Mouse (Mus musculus): ENCODE data around the gene Tmem203. TPM values are rescaled to one million over a fixed set of nuclear protein-coding genes. Genes with fewer than 3 reads are reported as not detected.
A peak's percentile ranks its signal among the peaks of the same experiment; 100 is the strongest.

Tmem203 gene
- total RNA-seq, 1 experiment from 2014 or later = 48.8 TPM

- no peak for DNase-seq
These were observed 8.5 kb downstream of the Tmem203 start for GRCm38 (mm10) chr2:25263623-25264285.

DNA sequence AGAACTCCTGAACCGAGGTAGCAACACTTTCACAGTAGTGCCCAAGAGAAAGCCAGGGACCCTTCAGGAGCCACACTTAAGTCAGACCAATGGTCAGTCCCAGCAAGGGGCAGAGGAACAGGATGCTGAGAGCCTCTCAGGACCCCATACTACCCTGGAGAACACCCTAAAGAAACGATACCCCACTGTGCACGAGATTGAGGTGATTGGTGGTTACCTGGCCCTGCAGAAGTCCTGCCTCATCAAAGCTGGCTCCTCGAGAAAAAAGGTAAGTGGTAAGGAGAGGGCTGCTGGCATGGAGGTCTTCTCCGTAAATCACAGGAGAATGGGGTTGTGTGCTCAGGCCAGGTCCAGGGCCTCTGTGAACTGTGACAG is 9.0 kb downstream of the Tmem203 start:
- DNase-seq = no peak

GRCm38 (mm10) chr2:25264851-25265250 is 9.6 kb downstream of the Tmem203 start:
- DNase-seq = no peak

- no peak for DNase-seq
These were observed 10.8 kb downstream of the Tmem203 start for GRCm38 (mm10) chr2:25265897-25266656.

GRCm38 (mm10) chr2:25266720-25267119 is 11.5 kb downstream of the Tmem203 start:
- DNase-seq = peak; percentile 44

DNA sequence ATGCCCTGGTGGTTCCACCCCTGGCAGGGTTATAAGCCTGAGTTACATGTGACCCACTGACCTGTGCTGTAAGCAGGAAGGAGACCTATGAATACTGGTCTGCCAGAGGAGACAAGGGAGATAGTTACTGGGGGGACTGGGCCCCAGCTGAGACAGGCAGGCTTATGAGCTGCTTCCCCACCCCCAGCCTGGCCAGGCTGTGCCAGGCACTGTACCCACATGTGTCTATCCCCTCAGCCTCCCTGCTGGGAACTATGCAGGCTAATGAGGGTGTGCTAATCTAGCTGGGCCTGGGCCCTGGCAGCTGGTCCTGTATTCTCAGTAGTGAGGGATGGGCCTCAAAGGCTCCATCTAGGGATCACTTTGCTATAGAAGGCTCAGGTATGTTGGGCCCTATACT is 12.0 kb downstream of the Tmem203 start:
- DNase-seq = no peak

GRCm38 (mm10) chr2:25267746-25268309 is 12.6 kb downstream of the Tmem203 start:
- no peak for DNase-seq

DNA sequence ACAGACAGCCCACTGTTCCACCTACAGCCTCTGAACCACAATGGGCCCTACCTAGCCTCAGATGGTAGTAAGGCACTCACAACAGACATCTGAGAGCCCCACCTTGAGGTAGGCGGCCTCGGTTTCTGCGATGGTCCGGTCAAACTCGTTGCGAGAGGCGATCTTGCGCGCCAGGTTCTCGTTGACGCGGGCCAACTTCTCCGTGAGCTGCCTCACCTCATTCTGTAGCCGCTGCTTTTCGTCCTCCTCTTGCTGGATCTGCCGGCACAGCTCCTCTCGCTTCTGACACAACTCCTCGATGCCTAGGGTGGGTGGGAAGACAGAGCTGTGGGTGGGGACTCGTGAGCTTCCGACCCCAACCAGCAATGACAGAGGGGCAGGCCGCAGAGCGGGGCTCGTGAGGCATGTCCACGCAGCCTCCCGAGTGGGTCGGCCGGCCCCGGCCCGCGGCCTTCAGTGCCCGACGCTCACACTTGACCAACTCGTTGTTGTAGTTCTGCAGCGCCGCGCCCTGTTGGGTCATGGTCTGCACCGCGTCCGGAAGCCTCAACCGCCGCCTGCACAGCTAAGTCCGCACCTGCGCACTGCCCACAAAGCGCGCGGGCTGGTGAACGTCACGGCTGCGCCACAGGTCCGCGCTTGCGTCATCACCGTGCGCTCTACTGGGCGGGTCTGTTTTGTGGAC is 16.7 kb downstream of the Tmem203 start, which contains the start of the genes Ssna1 and Anapc2:
Ssna1 (minus strand) TSS at position 612 of the 685 bp plus-strand sequence.
Anapc2 (plus strand) TSS at position 652 of the 685 bp plus-strand sequence.
- peak; percentile 98 for DNase-seq

DNA sequence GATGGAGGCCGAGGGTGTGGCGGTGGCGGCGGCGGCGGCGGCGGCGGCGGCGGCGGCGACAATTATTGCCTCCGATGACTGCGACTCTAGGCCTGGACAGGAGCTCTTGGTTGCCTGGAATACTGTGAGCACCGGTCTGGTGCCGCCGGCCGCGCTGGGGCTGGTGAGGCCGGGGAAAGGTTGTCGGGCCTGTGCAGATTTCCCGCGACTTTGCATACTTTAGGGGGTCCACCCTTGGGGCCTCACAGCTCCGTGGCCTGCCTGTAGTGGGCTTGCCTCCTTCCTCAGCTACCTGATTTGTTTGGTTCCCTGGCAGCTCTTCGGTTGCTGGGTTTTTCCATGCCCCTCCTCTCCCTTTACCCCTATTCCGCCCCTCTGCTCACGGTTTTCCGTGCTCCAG is 17.3 kb downstream of the Tmem203 start:
- no peak for DNase-seq

DNA sequence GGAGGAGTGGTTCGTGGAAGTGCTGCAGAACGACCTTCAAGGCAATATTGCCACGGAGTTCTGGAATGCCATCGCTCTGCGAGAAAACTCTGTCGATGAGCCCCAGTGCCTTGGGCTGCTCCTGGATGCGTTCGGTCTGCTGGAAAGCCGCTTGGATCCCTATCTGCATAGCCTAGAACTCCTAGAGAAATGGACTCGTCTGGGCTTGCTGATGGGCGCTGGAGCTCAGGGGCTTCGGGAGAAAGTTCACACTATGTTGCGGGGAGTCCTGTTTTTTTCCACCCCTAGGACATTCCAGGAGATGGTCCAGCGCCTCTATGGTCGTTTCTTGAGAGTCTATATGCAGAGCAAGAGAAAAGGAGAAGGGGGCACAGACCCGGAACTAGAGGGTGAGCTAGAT is 17.8 kb downstream of the Tmem203 start:
- DNase-seq = no peak

DNA sequence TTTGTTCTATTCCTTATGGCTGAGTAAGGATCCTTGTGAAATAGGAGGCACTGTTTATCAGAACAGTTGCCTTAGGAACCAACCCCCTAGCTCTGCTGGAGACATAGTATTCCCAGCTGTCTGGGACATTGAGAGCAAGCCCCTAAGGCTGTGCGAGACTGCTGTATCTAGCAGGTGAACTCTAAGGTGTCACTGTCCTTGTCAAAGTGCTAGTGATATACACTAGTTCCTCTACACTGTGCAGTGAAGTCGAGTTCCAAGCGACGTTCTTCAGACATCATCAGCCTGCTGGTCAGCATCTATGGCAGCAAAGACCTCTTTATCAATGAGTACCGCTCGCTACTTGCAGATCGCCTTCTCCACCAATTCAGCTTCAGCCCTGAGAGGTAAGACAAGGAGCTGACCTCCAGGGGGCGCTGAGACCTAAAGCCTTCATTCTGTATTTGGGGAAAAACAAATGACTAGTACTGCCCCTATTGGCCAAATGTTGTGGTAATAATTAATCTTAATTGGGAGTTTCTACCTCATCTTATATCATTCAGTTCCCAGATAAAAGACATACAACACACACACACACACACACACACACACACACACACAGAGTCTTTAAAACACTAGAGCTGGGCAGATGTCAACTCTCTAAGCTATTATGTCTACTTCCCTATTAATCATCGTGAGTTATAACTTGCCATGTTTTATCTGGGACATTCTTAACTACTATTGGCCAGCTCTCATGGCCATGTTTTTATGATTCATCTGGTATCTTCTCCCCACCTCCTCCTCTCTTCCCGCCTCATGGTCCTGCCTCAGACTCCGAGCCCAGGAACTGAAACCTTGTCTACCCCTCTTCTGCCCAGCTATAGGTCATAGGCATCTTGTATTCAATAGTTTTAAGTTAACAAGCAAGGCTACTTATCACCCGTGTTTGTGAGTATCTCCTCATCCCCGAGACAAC is 24.0 kb downstream of the Tmem203 start:
- peak; percentile 82 for DNase-seq

DNA sequence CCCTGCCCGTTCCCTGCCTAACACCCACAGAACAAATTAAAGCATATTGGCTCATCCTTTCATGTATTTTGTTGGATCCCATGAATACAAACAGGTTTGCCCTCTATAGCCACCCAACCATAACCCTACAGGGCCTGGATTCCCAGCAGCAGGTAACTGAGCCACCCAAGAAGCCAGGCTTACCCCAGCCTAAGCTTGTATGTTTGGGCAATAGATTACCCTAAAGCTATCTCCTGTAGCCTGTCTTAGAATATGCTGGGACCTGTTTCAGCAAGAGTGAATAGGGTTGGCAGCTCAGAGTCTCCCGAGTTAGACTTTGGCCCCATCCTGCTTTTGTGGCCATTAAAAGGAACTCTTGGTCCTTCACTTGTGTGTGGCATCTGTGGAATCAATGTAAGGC is 30.3 kb downstream of the Tmem203 start:
- no peak for DNase-seq

DNA sequence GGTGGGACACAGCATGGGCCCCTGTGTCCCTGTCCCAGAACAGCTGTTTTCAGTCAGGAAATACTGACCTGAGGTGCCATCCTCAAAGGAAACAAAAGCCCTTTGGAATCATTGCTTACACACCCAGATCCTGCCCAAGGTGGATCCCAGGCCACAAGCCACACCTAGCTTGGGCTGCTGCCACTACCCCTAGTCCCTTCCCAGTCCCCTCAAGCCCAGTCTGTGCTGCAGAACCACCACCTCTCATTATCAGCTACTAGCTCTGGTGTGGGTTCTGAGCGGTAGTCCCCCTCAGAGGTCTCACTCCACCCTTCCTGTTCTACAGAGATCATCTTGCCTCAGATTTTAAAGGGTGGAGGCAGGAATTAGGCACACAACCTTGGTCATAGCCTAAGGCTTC is 31.1 kb downstream of the Tmem203 start:
- no peak for DNase-seq

GRCm38 (mm10) chr2:25286837-25287636 is 31.8 kb downstream of the Tmem203 start:
- DNase-seq = no peak

GRCm38 (mm10) chr2:25287927-25288649 is 32.8 kb downstream of the Tmem203 start, which contains the start of gene Tmem210:
TSS of gene Tmem210 (plus strand) at chr2:25288145.
- DNase-seq = no peak

DNA sequence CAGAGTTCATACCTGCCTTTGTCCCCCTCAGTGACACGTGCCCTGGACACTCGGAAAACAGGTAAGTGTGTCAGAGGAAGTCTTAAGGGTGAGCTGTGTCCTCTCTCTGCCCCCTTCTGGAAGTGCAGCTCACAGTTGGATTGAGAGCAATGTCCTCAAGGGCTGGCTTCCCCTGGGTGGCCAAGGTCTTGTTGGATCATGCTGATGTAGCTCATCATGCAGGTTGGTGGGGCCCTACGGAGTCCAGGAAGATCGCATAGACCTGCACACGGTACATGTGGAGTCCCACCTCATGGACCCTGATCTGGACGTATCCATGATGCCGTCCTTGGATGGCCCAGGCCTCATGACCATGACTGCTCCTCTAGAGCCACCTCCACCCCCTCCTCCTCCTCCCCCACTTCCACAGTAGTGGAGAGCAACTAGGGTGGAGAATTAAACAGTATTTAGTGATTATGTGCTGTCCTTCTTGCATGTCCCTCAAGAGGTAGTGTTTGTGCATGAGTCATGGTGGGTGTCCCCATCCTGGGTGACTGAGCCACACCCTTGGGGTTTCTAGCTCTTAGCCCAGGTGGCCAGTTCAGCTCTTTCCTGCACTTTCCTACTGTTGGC is 33.6 kb downstream of the Tmem203 start:
- DNase-seq = no peak

GRCm38 (mm10) chr2:25289651-25290050 is 34.4 kb downstream of the Tmem203 start, which contains the start of gene Lrrc26:
TSS of gene Lrrc26 (plus strand) at chr2:25289915.
- DNase-seq = no peak

DNA sequence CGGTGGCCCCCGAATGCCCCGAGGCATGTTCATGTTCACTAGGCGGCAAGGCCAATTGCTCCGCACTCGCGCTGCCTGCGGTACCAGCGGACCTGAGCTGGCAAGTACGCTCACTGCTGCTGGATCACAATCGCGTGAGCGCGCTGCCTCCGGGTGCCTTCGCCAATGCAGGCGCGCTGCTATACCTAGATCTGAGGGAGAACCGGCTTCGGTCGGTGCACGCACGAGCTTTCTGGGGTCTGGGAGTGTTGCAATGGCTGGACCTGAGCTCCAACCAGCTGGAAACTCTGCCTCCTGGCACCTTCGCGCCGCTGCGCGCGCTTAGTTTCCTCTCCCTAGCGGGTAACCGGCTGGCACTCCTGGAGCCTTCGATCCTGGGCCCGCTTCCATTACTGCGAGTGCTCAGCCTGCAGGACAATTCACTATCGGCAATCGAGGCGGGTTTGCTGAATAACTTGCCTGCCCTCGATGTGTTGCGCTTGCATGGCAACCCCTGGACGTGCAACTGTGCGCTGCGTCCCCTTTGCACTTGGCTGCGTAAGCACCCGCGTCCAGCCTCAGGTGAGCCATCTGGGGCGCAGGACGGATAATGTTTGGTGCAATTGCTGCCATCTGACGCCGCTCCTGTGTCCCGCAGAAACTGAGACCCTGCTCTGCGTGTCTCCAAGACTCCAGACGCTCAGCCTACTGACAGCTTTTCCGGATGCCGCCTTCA is 35.0 kb downstream of the Tmem203 start:
- peak; percentile 39 for DNase-seq

GRCm38 (mm10) chr2:25290816-25291130 is 35.5 kb downstream of the Tmem203 start:
- DNase-seq = no peak

All from adrenal gland, postnatal 25 days (tissue).